Mouse (Mus musculus) lung, embryonic 14.5 days (tissue): ENCODE data around the gene Tbrg1. TPM values are rescaled to one million over a fixed set of nuclear protein-coding genes. Genes with fewer than 3 reads are reported as not detected.

ENCODE experiments used
- ATAC-seq: fragments of 200-750 bp; cut with Nextera tagmentation; 2 replicates; pipeline ENCODE4 v1.8.0; 2017; ENCODE audit warnings: mild to moderate bottlenecking, moderate TSS enrichment, moderate library complexity; ENCODE audit not compliant: insufficient read depth
- DNase-seq: peaks from one replicate; pipeline ENCODE4 v3.0.0-alpha.2; 2015
- H3K27ac ChIP-seq: fragments of 300-500 bp; sonication (generic); 2 replicates; pipeline ENCODE4 v1.5.1; 2014; ENCODE audit warnings: low read depth, mild to moderate bottlenecking, moderate library complexity
- H3K27me3 ChIP-seq: fragments of 300-500 bp; sonication (generic); 2 replicates; pipeline ENCODE4 v1.6.1; 2014; ENCODE audit warnings: low read length, control low read depth; ENCODE audit not compliant: insufficient read depth
- H3K36me3 ChIP-seq: fragments of 300-500 bp; sonication (generic); 2 replicates; pipeline ENCODE4 v1.6.1; 2014; ENCODE audit warnings: control low read depth; ENCODE audit not compliant: insufficient read depth
- H3K4me1 ChIP-seq: fragments of 300-500 bp; sonication (generic); 2 replicates; pipeline ENCODE4 v1.6.1; 2014; ENCODE audit warnings: antibody characterized with exemption, control low read depth; ENCODE audit not compliant: insufficient read depth
- H3K4me2 ChIP-seq: fragments of 300-500 bp; sonication (generic); 2 replicates; pipeline ENCODE4 v1.6.1; 2014; ENCODE audit warnings: mild to moderate bottlenecking
- H3K4me3 ChIP-seq: fragments of 300-500 bp; sonication (generic); 2 replicates; pipeline ENCODE4 v1.5.1; 2014; ENCODE audit warnings: low read depth, low read length
- H3K9ac ChIP-seq: fragments of 300-500 bp; sonication (generic); 2 replicates; pipeline ENCODE4 v1.6.1; 2014
- H3K9me3 ChIP-seq: fragments of 300-500 bp; sonication (generic); 2 replicates; pipeline ENCODE4 v1.6.1; 2016; ENCODE audit warnings: low read depth, low read length, control low read depth
- CTCF ChIP-seq: IDR thresholded peaks from 2 replicates; pipeline ENCODE4 v1.5.1; 2016; ENCODE audit warnings: antibody characterized with exemption, low read depth
- WGBS: fragments of 180-500 bp; shearing (Covaris S2); extraction: QIAGEN DNeasy Blood & Tissue Kit; methylation state at CpG from one replicate; pipeline ENCODE4 v1.1.7; 2014; 5-methylcytosine and 5-hydroxymethylcytosine counted together
- polyA plus RNA-seq: library from polyadenylated mRNA; unstranded; fragments of >200 nt; fragmentation: Nextera tagmentation; extraction: Ambion mirVana; gene quantifications from 2 replicates; pipeline ENCODE4 v1.2.1, GENCODE M21; 2014

Gene Tbrg1
- 128 and 139 TPM in 2 replicates for polyA plus RNA-seq

DNA sequence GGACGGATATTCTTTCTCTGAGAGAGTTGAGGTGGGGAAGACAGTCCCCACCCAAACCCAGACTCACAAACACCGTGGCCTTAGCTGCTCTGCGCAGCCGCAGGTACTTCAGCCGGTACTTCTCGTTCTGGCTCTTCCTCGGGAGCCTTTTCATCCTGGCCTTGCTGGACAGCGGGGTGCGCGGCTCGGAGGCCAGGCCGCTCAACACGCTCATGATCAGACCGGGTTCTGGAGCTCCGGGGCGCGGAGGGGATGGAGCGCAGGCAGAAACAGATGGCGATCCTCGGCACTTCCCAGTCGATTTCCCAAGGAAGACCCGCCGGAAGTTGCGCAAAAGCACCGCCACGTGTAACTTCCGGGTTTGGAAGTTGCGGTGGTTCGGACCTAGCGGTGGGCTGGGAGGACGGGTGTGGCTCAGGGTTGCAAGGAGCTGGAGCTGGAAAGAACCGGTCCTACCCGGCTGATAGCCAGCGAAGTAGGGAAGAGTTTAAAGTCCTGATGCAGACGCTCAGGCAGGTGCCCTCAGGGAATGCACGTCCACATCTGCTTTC is at the start of gene Tbrg1:
Gene Tbrg1, minus strand, starts transcription at position 382 of the 551 bp plus-strand sequence.
- peak within 1 kb of the TSS; percentile 71 for H3K4me2 ChIP-seq
- under 1% methylated on average over 36 of the region's 36 CpGs for WGBS
- TF ChIP-seq CTCF: no peak
- DNase-seq (peak; percentile 95), ATAC-seq (peak; percentile 96)
- 0 out of 2 replicates have a peak, but pooled peaks cover 3% of the 10 kb centered on the region for H3K4me1 ChIP-seq
- peaks cover 28% of the 10 kb centered on the region for H3K36me3 ChIP-seq
- H3K9me3 ChIP-seq: no peaks in the 10 kb centered on the region
- H3K27ac ChIP-seq: peak within 1 kb of the TSS; percentile 91
- peak within 1 kb of the TSS; percentile 77 for H3K4me3 ChIP-seq
- H3K27me3 ChIP-seq: no peaks in the 10 kb centered on the region
- peak within 1 kb of the TSS; percentile 81 for H3K9ac ChIP-seq

DNA sequence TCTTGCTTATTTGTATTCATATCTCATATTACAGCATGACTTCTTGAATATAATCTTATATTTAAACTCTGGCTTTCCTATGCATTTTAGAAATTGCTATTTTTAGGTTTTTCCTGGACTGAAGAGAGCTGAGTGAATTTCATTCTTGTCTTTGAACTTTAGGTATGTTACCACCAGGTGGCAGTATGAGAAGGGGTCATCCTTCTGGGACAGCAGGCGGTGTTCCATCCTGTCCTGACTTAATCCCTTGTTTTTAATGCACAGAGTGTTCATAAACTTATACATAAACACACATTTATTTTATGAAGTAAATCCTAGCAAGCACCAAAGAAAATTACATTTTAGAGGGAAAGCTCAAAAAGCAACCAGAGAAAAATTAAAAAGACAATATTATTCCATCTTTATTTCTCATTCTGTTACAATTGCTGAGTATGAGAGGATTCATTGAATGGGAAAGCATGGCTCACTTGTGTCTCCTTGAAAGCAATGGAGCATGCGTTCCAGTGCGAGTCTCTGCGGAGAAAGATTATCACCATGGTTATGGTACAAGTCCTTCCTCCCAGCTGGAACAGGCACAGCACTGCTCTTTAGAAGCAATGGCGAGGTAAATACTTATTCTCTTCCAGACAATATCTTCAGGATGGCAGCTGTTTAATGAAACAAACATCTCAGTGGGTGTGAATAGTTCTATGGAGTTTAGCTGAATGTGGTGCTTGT is 33.0 kb upstream of the Tbrg1 start:
- peak; percentile 77 for DNase-seq
- peak; percentile 71 for TF ChIP-seq CTCF
- Histone ChIP-seq H3K27me3 (no peaks in the 10 kb centered on the region), H3K4me2 (no peak overlapping the region), H3K4me3 (no peak overlapping the region), H3K36me3 (no peaks in the 10 kb centered on the region), H3K4me1 (no peaks in the 10 kb centered on the region), H3K9me3 (no peaks in the 10 kb centered on the region), H3K9ac (no peak overlapping the region), H3K27ac (no peak overlapping the region)
- 60% methylated on average over 5 of the region's 5 CpGs for WGBS
- ATAC-seq: no peak

DNA sequence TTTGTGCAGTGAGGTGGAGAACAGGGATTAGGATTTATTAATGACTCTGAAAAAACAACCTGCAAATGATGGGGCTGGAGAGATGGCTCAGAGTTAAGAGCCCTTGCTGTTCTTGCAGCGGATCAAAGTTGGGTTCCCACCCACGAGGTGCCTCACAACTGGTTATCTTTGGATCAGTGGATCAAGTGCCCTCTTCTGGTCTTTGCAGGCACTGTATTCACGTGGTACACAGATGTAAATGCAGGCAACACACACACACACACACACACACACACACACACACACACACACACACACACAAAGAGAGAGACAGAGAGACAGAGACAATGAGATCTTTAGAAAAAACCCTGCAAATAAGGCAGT is 30.8 kb upstream of the Tbrg1 start:
- no peaks in the 10 kb centered on the region for H3K4me1 ChIP-seq
- no peaks in the 10 kb centered on the region for H3K9me3 ChIP-seq
- H3K27ac ChIP-seq: no peak overlapping the region
- no peak overlapping the region for H3K4me3 ChIP-seq
- H3K9ac ChIP-seq: no peak overlapping the region
- ATAC-seq (no peak), DNase-seq (no peak)
- H3K36me3 ChIP-seq: no peaks in the 10 kb centered on the region
- no peak overlapping the region for H3K4me2 ChIP-seq
- WGBS: 36% methylated on average over 3 of the region's 3 CpGs
- TF ChIP-seq CTCF: no peak
- H3K27me3 ChIP-seq: no peaks in the 10 kb centered on the region

DNA sequence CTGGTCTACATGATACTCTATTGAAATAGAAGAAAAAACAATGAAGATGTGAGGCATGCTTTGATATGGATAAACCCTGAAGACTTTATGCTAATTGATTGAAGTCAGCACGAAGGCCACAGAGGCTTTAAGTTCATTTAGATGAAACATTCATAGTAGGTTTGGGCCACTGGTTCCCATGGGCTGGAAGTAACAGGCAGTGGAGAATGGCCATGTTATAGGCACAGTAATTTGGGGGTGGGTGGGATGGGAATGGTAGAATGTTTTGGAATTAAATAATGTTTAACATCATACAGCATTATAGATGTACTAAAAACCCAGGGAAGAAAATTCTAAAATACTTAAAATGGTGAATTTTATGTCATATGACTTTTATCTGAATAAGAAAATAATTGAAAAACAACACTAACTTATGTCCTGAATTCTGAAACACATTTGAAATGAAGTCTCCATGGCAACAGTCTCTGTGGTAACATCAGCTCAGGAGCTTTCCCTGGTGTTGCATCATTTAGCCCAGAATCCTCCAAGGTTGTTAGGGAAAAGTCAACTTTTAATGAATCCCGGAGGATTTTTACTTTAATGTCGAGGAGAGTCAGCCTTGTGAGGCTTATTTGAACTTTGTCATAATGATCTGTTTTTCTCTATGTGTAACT is 30.3 kb upstream of the Tbrg1 start:
- no peak for TF ChIP-seq CTCF
- Histone ChIP-seq H3K27ac (no peak overlapping the region), H3K4me1 (no peaks in the 10 kb centered on the region), H3K9me3 (no peaks in the 10 kb centered on the region), H3K4me2 (no peak overlapping the region), H3K9ac (no peak overlapping the region), H3K4me3 (no peak overlapping the region), H3K27me3 (no peaks in the 10 kb centered on the region), H3K36me3 (no peaks in the 10 kb centered on the region)
- no peak for DNase-seq
- WGBS: 71% methylated on average over 3 of the region's 3 CpGs
- ATAC-seq: no peak

DNA sequence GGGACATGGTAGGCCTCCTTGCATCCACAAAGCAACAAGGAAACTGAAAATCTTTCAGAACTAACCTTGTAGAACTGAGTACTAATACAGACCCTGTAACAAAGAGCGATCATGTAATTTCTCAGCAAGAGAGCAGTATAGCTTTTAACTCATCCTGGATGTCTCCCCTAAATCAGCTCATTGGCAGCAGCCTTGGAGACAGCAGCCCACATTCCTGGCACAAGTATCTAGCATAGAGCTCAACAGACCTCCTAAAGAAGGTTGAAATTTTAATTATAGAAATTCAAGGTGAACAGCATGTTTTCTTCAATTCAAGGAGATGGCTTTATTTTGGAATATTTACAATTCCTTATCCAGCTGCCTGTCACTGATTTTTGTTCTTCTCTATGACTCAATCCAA is 24.0 kb upstream of the Tbrg1 start:
- Histone ChIP-seq H3K9ac (no peak overlapping the region), H3K4me3 (no peak overlapping the region), H3K27me3 (no peaks in the 10 kb centered on the region), H3K9me3 (no peaks in the 10 kb centered on the region), H3K4me2 (no peak overlapping the region), H3K36me3 (no peaks in the 10 kb centered on the region), H3K4me1 (no peaks in the 10 kb centered on the region), H3K27ac (no peak overlapping the region)
- DNase-seq (no peak), ATAC-seq (no peak)
- no peak for TF ChIP-seq CTCF
- WGBS: 95% methylated on average over 1 of the region's 1 CpGs

DNA sequence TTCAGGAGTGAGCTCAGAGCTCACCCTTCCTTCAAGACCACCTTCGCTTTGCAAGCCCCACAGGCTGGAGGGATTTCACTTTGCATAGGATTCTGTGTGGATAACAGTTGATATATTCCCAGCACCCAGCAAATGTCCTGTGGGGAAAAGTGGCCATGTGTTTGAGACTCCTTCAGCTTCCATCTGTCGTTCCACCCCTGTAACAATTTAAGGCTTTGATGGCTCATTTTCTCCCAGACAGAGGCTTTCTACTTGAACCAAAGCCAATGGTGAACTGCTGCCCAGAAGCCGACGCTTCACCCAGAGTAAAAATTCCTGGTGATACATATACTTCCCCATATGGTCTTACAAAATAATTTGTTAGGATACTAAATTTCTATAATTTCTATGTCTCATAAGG is 18.2 kb upstream of the Tbrg1 start:
- H3K4me2 ChIP-seq: no peak overlapping the region
- H3K36me3 ChIP-seq: no peaks in the 10 kb centered on the region
- H3K4me3 ChIP-seq: no peak overlapping the region
- H3K27me3 ChIP-seq: no peaks in the 10 kb centered on the region
- DNase-seq: peak; percentile 7
- no peak overlapping the region for H3K27ac ChIP-seq
- no peak overlapping the region for H3K9ac ChIP-seq
- H3K4me1 ChIP-seq: no peaks in the 10 kb centered on the region
- H3K9me3 ChIP-seq: no peaks in the 10 kb centered on the region
- TF ChIP-seq CTCF: no peak
- ATAC-seq: no peak
- 67% methylated on average over 4 of the region's 4 CpGs for WGBS

DNA sequence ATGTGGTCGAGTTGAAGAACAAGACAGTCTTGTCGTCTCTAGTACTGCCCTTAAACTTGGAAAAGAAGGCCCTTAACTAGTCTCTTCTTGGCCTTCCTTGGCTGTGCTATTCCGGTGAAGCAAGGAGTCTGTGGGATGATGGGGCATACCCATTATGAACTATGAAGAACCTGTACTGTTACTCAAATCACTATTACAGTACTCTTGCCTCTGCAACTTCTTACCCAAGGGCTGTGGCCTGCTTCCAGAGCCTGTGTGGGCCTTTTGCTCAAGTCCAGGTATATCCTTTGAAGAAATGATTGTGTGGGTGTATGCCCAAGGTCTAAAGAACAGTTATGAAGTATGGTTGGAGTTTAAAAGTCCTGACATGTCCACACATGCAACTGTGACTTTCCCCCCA is 13.1 kb upstream of the Tbrg1 start:
- Histone ChIP-seq H3K27me3 (no peaks in the 10 kb centered on the region), H3K27ac (no peak overlapping the region), H3K9ac (no peak overlapping the region), H3K9me3 (no peaks in the 10 kb centered on the region), H3K4me3 (no peak overlapping the region), H3K36me3 (no peaks in the 10 kb centered on the region), H3K4me1 (no peaks in the 10 kb centered on the region), H3K4me2 (no peak overlapping the region)
- ATAC-seq (no peak), DNase-seq (no peak)
- TF ChIP-seq CTCF: no peak
- 84% methylated on average over 3 of the region's 3 CpGs for WGBS
